Mouse (Mus musculus) stomach, postnatal 0 days (tissue): Measurements from ENCODE around the gene Etv3.

Source experiments
- CTCF ChIP-seq: IDR thresholded peaks from 2 replicates; pipeline ENCODE4 v1.5.1; 2016; ENCODE audit warnings: antibody characterized with exemption, low read depth, mild to moderate bottlenecking, moderate library complexity
- EP300 ChIP-seq: optimal IDR thresholded peaks from 2 replicates; pipeline ENCODE3; 2016; ENCODE audit warnings: antibody characterized with exemption

DNA sequence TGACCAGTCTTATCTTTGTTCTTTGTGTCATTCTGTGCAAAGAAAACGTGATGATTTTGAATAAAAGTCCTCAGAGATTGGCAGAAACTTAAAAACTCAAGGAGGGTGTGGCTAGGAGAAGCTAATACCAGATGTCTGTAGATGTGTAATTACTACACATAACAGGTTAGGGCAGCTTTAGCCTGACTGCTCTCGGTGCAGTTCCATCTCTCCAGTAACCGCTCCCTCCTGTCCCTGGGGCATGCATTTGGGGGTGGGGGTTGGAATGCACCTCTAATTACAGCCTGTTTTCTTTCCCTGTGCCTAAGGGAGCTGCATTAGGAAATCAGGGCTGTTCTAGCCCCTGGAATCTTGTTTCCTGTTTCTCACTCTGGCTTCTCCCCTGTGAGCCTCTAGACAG, 5.0 kb downstream of the Etv3 start:
- TF ChIP-seq CTCF (no peak), EP300 (peak; percentile 58)
